Mouse (Mus musculus): ENCODE data around the gene Slc19a3.

- TF ChIP-seq CTCF (conservative IDR thresholded peaks at IDR 0.05 in 1 of 2, IDR thresholded peaks at IDR 0.05 in 1 of 2; ENCODE audit: low read depth in 2 of 2, low read length in 2 of 2) (no peak), ZC3H11A (IDR thresholded peaks at IDR 0.05; ENCODE audit: low read depth, low read length) (no peak), SIN3A (IDR thresholded peaks at IDR 0.05; ENCODE audit: low read length) (no peak), EP300 (IDR thresholded peaks at IDR 0.05; ENCODE audit: low read length) (no peak), KAT2A (IDR thresholded peaks at IDR 0.05; ENCODE audit: insufficient replicate concordance, low read length) (no peak), POLR2A (IDR thresholded peaks at IDR 0.05; ENCODE audit: low read depth, low read length) (no peak)
These were observed 23.8 kb downstream of the Slc19a3 start for GRCm38 (mm10) chr1:83014477-83014876.
